Mouse (Mus musculus) C2C12 (cell line): ENCODE results near the gene Eps8.

ENCODE experiments used
- CTCF ChIP-seq: IDR thresholded peaks from one replicate; pipeline ENCODE4 v1.5.1; 2011; ENCODE audit not compliant: control insufficient read depth, insufficient read depth, insufficient read length
- FOSL1 ChIP-seq: IDR thresholded peaks from one replicate; pipeline ENCODE4 v1.8.0; 2011; ENCODE audit warnings: mild to moderate bottlenecking, low read length; ENCODE audit not compliant: poor library complexity, insufficient read depth, severe bottlenecking
- MAX ChIP-seq: IDR thresholded peaks from one replicate; pipeline ENCODE4 v1.6.1; 2011; ENCODE audit warnings: mild to moderate bottlenecking, control low read depth
- USF1 ChIP-seq: IDR thresholded peaks from one replicate; pipeline ENCODE4 v1.6.1; 2011; ENCODE audit warnings: low read depth, mild to moderate bottlenecking, control low read depth, moderate library complexity

GRCm38 (mm10) chr6:137576670-137577371 is 77.9 kb downstream of the Eps8 start:
- TF ChIP-seq CTCF (no peak), MAX (no peak), FOSL1 (no peak), USF1 (no peak)
